Mouse (Mus musculus) heart, postnatal 0 days (tissue): ENCODE results near the gene Osmr. TPM values are rescaled to one million over a fixed set of nuclear protein-coding genes. Genes with fewer than 3 reads are reported as not detected.

Experiments used
- ATAC-seq: fragments of 200-750 bp; cut with Nextera tagmentation; 2 replicates; pipeline ENCODE4 v1.8.0; 2017; ENCODE audit warnings: low read depth, moderate number of reproducible peaks, moderate library complexity; ENCODE audit not compliant: insufficient read depth
- DNase-seq: peaks from one replicate; pipeline ENCODE4 v3.0.0-alpha.2; 2016; ENCODE audit warnings: low spot score
- H3K27ac ChIP-seq: fragments of 300-500 bp; sonication (generic); 2 replicates; pipeline ENCODE4 v1.5.1; 2014; ENCODE audit warnings: low read depth, mild to moderate bottlenecking
- H3K27me3 ChIP-seq: fragments of 300-500 bp; sonication (generic); 2 replicates; pipeline ENCODE4 v1.6.1; 2014; ENCODE audit warnings: low read length, mixed read lengths; ENCODE audit not compliant: control insufficient read depth, insufficient read depth
- H3K36me3 ChIP-seq: fragments of 300-500 bp; sonication (generic); replicated peaks from 2 replicates; pipeline ENCODE4 v1.6.1; 2014; ENCODE audit warnings: low read length, mixed read lengths; ENCODE audit not compliant: control insufficient read depth, insufficient read depth
- H3K4me1 ChIP-seq: fragments of 300-500 bp; sonication (generic); 2 replicates; pipeline ENCODE4 v1.6.1; 2014; ENCODE audit warnings: antibody characterized with exemption; ENCODE audit not compliant: control insufficient read depth, insufficient read depth
- H3K4me2 ChIP-seq: fragments of 300-500 bp; sonication (generic); 2 replicates; pipeline ENCODE4 v1.6.1; 2014; ENCODE audit warnings: low read depth, mild to moderate bottlenecking, low read length, moderate library complexity
- H3K4me3 ChIP-seq: fragments of 300-500 bp; sonication (generic); 2 replicates; pipeline ENCODE4 v1.5.1; 2014; ENCODE audit warnings: low read depth, low read length
- H3K9ac ChIP-seq: fragments of 300-500 bp; sonication (generic); replicated peaks from 2 replicates; pipeline ENCODE4 v1.6.1; 2014; ENCODE audit warnings: low read depth, low read length, mixed read lengths
- H3K9me3 ChIP-seq: fragments of 300-500 bp; sonication (generic); replicated peaks from 2 replicates; pipeline ENCODE4 v1.6.1; 2016; ENCODE audit warnings: low read length; ENCODE audit not compliant: control insufficient read depth
- CTCF ChIP-seq: IDR thresholded peaks from 2 replicates; pipeline ENCODE4 v1.5.1; 2016; ENCODE audit warnings: antibody characterized with exemption, control low read depth, low read depth
- EP300 ChIP-seq: IDR thresholded peaks from 2 replicates; pipeline ENCODE4 v1.6.1; 2016; ENCODE audit warnings: antibody characterized with exemption, low read depth
- WGBS: fragments of 180-500 bp; shearing (Covaris S2); extraction: QIAGEN DNeasy Blood & Tissue Kit; methylation state at CpG from one replicate; pipeline ENCODE4 v1.1.7; 2014; 5-methylcytosine and 5-hydroxymethylcytosine counted together
- polyA plus RNA-seq: library from polyadenylated mRNA; unstranded; fragments of >200 nt; fragmentation: Nextera tagmentation; extraction: Ambion mirVana; gene quantifications from 2 replicates; pipeline ENCODE4 v1.2.1, GENCODE M21; 2015
- total RNA-seq: library from RNA; depleted of rRNA; stranded (reverse); fragments of >200 nt; gene quantifications from 2 replicates; pipeline ENCODE4 v1.2.3, GENCODE M21; 2014; ENCODE audit warnings: low replicate concordance; rRNA removed

Osmr gene
- total and polyA plus RNA-seq, 2 experiments from 2014 or later, result 2.6 to 12.4 TPM

- ATAC-seq, result no peak
- Histone ChIP-seq H3K27ac (no peak overlapping the region), H3K4me2 (no peak overlapping the region), H3K9ac (no peak overlapping the region), H3K4me3 (no peak overlapping the region), H3K9me3 (no peaks in the 10 kb centered on the region), H3K36me3 (peaks cover 92% of the 10 kb centered on the region), H3K4me1 (no peaks in the 10 kb centered on the region), H3K27me3 (no peaks in the 10 kb centered on the region)
- WGBS, result 84% methylated on average over 7 of the region's 7 CpGs
- TF ChIP-seq EP300 (no peak), CTCF (no peak)
- no peak for DNase-seq
Measured at GRCm38 (mm10) chr15:6792846-6793245, 81.9 kb downstream of the Osmr start.

GRCm38 (mm10) chr15:6791648-6792047, 83.1 kb downstream of the Osmr start:
- TF ChIP-seq CTCF, result no peak
- TF ChIP-seq EP300, result no peak
- WGBS, result 89% methylated on average over 11 of the region's 11 CpGs
- Histone ChIP-seq H3K36me3 (peaks cover 92% of the 10 kb centered on the region), H3K9me3 (no peaks in the 10 kb centered on the region), H3K9ac (no peak overlapping the region), H3K27me3 (no peaks in the 10 kb centered on the region), H3K4me1 (no peaks in the 10 kb centered on the region), H3K27ac (no peak overlapping the region), H3K4me3 (no peak overlapping the region), H3K4me2 (no peak overlapping the region)
- no peak for ATAC-seq
- DNase-seq, result no peak

- H3K9ac ChIP-seq, result no peak overlapping the region
- H3K27me3 ChIP-seq, result no peaks in the 10 kb centered on the region
- TF ChIP-seq CTCF (no peak), EP300 (no peak)
- ATAC-seq (no peak), DNase-seq (no peak)
- WGBS, result 77% methylated on average over 7 of the region's 7 CpGs
- H3K36me3 ChIP-seq, result peaks cover 90% of the 10 kb centered on the region
- H3K4me2 ChIP-seq, result no peak overlapping the region
- H3K9me3 ChIP-seq, result no peaks in the 10 kb centered on the region
- no peak overlapping the region for H3K4me3 ChIP-seq
- no peaks in the 10 kb centered on the region for H3K4me1 ChIP-seq
- H3K27ac ChIP-seq, result no peak overlapping the region
Measured at GRCm38 (mm10) chr15:6790011-6790410, 84.8 kb downstream of the Osmr start.

GRCm38 (mm10) chr15:6787236-6787635, 87.5 kb downstream of the Osmr start:
- H3K9ac ChIP-seq, result no peak overlapping the region
- ATAC-seq, result no peak
- no peaks in the 10 kb centered on the region for H3K27me3 ChIP-seq
- no peak overlapping the region for H3K4me2 ChIP-seq
- no peaks in the 10 kb centered on the region for H3K9me3 ChIP-seq
- H3K4me3 ChIP-seq, result no peak overlapping the region
- DNase-seq, result no peak
- no peaks in the 10 kb centered on the region for H3K4me1 ChIP-seq
- 95% methylated on average over 10 of the region's 10 CpGs for WGBS
- TF ChIP-seq EP300 (no peak), CTCF (no peak)
- H3K27ac ChIP-seq, result no peak overlapping the region
- H3K36me3 ChIP-seq, result peaks cover 84% of the 10 kb centered on the region

GRCm38 (mm10) chr15:6786212-6786611, 88.6 kb downstream of the Osmr start:
- Histone ChIP-seq H3K9me3 (no peaks in the 10 kb centered on the region), H3K27me3 (no peaks in the 10 kb centered on the region), H3K4me1 (no peaks in the 10 kb centered on the region), H3K9ac (no peak overlapping the region), H3K27ac (no peak overlapping the region), H3K4me2 (no peak overlapping the region), H3K4me3 (no peak overlapping the region), H3K36me3 (peaks cover 85% of the 10 kb centered on the region)
- DNase-seq, result no peak
- ATAC-seq, result no peak
- WGBS, result 90% methylated on average over 10 of the region's 10 CpGs
- TF ChIP-seq CTCF (no peak), EP300 (no peak)

- H3K4me3 ChIP-seq, result no peak overlapping the region
- WGBS, result 81% methylated on average over 3 of the region's 3 CpGs
- H3K4me1 ChIP-seq, result no peaks in the 10 kb centered on the region
- no peak overlapping the region for H3K9ac ChIP-seq
- H3K27me3 ChIP-seq, result no peaks in the 10 kb centered on the region
- DNase-seq (no peak), ATAC-seq (no peak)
- H3K9me3 ChIP-seq, result no peaks in the 10 kb centered on the region
- no peak overlapping the region for H3K27ac ChIP-seq
- peaks cover 69% of the 10 kb centered on the region for H3K36me3 ChIP-seq
- TF ChIP-seq EP300 (no peak), CTCF (no peak)
- no peak overlapping the region for H3K4me2 ChIP-seq
Measured at GRCm38 (mm10) chr15:6772265-6772664, 102.5 kb downstream of the Osmr start.

Other genes with a start within 250 kb of the Osmr start
- gene Rictor, start 166.6 kb downstream of the Osmr start, total RNA-seq, result 10.9 and 23.2 TPM in 2 replicates
- gene Rictor, start 166.6 kb downstream of the Osmr start, polyA plus RNA-seq, result 17.5 and 17.8 TPM in 2 replicates
- 24.0 and 34.9 TPM in 2 replicates for gene Lifr, start 215.6 kb upstream of the Osmr start, total RNA-seq
- 14.9 and 15.1 TPM in 2 replicates for gene Lifr, start 215.6 kb upstream of the Osmr start, polyA plus RNA-seq